Mouse (Mus musculus) midbrain, embryonic 15.5 days (tissue): ENCODE results near the gene Tedc1. TPM values are rescaled to one million over a fixed set of nuclear protein-coding genes. Genes with fewer than 3 reads are reported as not detected.
A peak's percentile ranks its signal among the peaks of the same experiment; 100 is the strongest.

ENCODE experiments used
- ATAC-seq: fragments of 200-750 bp; cut with Nextera tagmentation; replicated peaks from 2 replicates; pipeline ENCODE4 v1.8.0; 2017; ENCODE audit warnings: moderate TSS enrichment
- H3K27ac ChIP-seq: fragments of 300-500 bp; sonication (generic); 2 replicates; pipeline ENCODE4 v1.5.1; 2015; ENCODE audit warnings: mild to moderate bottlenecking, inconsistent platforms
- H3K27me3 ChIP-seq: fragments of 300-500 bp; sonication (generic); replicated peaks from 2 replicates; pipeline ENCODE4 v1.6.1; 2015; ENCODE audit warnings: inconsistent platforms
- H3K36me3 ChIP-seq: fragments of 300-500 bp; sonication (generic); replicated peaks from 2 replicates; pipeline ENCODE4 v1.6.1; 2015; ENCODE audit warnings: inconsistent platforms
- H3K4me1 ChIP-seq: fragments of 300-500 bp; sonication (generic); 2 replicates; pipeline ENCODE4 v1.6.1; 2015; ENCODE audit warnings: inconsistent platforms
- H3K4me2 ChIP-seq: fragments of 300-500 bp; sonication (generic); 2 replicates; pipeline ENCODE4 v1.6.1; 2015; ENCODE audit warnings: inconsistent platforms, mild to moderate bottlenecking, moderate library complexity
- H3K4me3 ChIP-seq: fragments of 300-500 bp; sonication (generic); 2 replicates; pipeline ENCODE4 v1.5.1; 2015; ENCODE audit warnings: mild to moderate bottlenecking, inconsistent platforms
- H3K9ac ChIP-seq: fragments of 300-500 bp; sonication (generic); 2 replicates; pipeline ENCODE4 v1.6.1; 2015; ENCODE audit warnings: mild to moderate bottlenecking, inconsistent platforms
- H3K9me3 ChIP-seq: fragments of 300-500 bp; sonication (generic); 2 replicates; pipeline ENCODE4 v1.6.1; 2016; ENCODE audit warnings: inconsistent platforms
- WGBS: fragments of 180-500 bp; shearing (Covaris S2); methylation state at CpG from one replicate; pipeline ENCODE4 v1.1.7; 2015; ENCODE audit warnings: mixed read lengths; 5-methylcytosine and 5-hydroxymethylcytosine counted together
- polyA plus RNA-seq: library from polyadenylated mRNA; unstranded; fragments of >200 nt; fragmentation: Nextera tagmentation; extraction: Ambion mirVana; gene quantifications from 2 replicates; pipeline ENCODE4 v1.2.1, GENCODE M21; 2015

Gene Tedc1
- polyA plus RNA-seq, 1 experiment from 2014 or later, result 16.3 TPM

- Histone ChIP-seq H3K4me3 (no peak overlapping the region), H3K36me3 (no peaks in the 10 kb centered on the region), H3K4me2 (no peak overlapping the region), H3K27me3 (0 out of 2 replicates have a peak, but pooled peaks cover 4% of the 10 kb centered on the region), H3K4me1 (peaks cover 19% of the 10 kb centered on the region), H3K9me3 (no peaks in the 10 kb centered on the region), H3K27ac (no peak overlapping the region), H3K9ac (no peak overlapping the region)
- no peak for ATAC-seq
- 95% methylated on average over 8 of the region's 8 CpGs for WGBS
Measured at GRCm38 (mm10) chr12:113157971-113158370, 1.8 kb downstream of the Tedc1 start.

- H3K27me3 ChIP-seq, result no peaks in the 10 kb centered on the region
- peak; percentile 78 for ATAC-seq
Measured at GRCm38 (mm10) chr12:113163561-113164006, 7.4 kb downstream of the Tedc1 start.

GRCm38 (mm10) chr12:113168031-113168536 is 11.9 kb downstream of the Tedc1 start:
- Histone ChIP-seq H3K4me1 (no peaks in the 10 kb centered on the region), H3K27me3 (no peaks in the 10 kb centered on the region), H3K27ac (no peak overlapping the region), H3K4me3 (no peak overlapping the region), H3K4me2 (no peak overlapping the region), H3K36me3 (no peaks in the 10 kb centered on the region), H3K9me3 (no peaks in the 10 kb centered on the region), H3K9ac (no peak overlapping the region)
- WGBS, result 81% methylated on average over 9 of the region's 9 CpGs
- no peak for ATAC-seq

More at GRCm38 (mm10) chr12:113163561-113164006, 7.4 kb downstream of the Tedc1 start:
- Histone ChIP-seq H3K4me1 (no peaks in the 10 kb centered on the region), H3K27ac (peak overlapping the region; percentile 75), H3K4me2 (no peak overlapping the region), H3K9ac (no peak overlapping the region), H3K36me3 (no peaks in the 10 kb centered on the region), H3K4me3 (no peak overlapping the region), H3K9me3 (no peaks in the 10 kb centered on the region)
- WGBS, result 68% methylated on average over 11 of the region's 11 CpGs

- WGBS, result 90% methylated on average over 18 of the region's 18 CpGs
- no peak for ATAC-seq
Measured at GRCm38 (mm10) chr12:113176960-113177725, 20.9 kb downstream of the Tedc1 start.

GRCm38 (mm10) chr12:113181020-113181419 is 24.8 kb downstream of the Tedc1 start:
- no peak overlapping the region for H3K9ac ChIP-seq
- no peak overlapping the region for H3K27ac ChIP-seq
- WGBS, result 72% methylated on average over 4 of the region's 4 CpGs
- no peak overlapping the region for H3K4me2 ChIP-seq
- ATAC-seq, result no peak
- H3K4me1 ChIP-seq, result peaks cover 8% of the 10 kb centered on the region
- no peaks in the 10 kb centered on the region for H3K36me3 ChIP-seq
- H3K4me3 ChIP-seq, result no peak overlapping the region
- no peaks in the 10 kb centered on the region for H3K9me3 ChIP-seq
- H3K27me3 ChIP-seq, result no peaks in the 10 kb centered on the region

More at GRCm38 (mm10) chr12:113176960-113177725, 20.9 kb downstream of the Tedc1 start:
- Histone ChIP-seq H3K4me2 (no peak overlapping the region), H3K36me3 (no peaks in the 10 kb centered on the region), H3K4me1 (no peaks in the 10 kb centered on the region), H3K9ac (no peak overlapping the region), H3K9me3 (no peaks in the 10 kb centered on the region), H3K27ac (no peak overlapping the region), H3K4me3 (no peak overlapping the region), H3K27me3 (no peaks in the 10 kb centered on the region)

GRCm38 (mm10) chr12:113184945-113185344 is 28.7 kb downstream of the Tedc1 start:
- H3K27me3 ChIP-seq, result no peaks in the 10 kb centered on the region
- no peak for ATAC-seq
- H3K27ac ChIP-seq, result peak overlapping the region; percentile 68; the same call in 1 of the 2 replicates
- H3K4me3 ChIP-seq, result no peak overlapping the region
- peak overlapping the region; percentile 79 for H3K4me2 ChIP-seq
- peaks cover 16% of the 10 kb centered on the region for H3K36me3 ChIP-seq
- no peak overlapping the region for H3K9ac ChIP-seq
- H3K4me1 ChIP-seq, result peaks cover 31% of the 10 kb centered on the region
- no peaks in the 10 kb centered on the region for H3K9me3 ChIP-seq
- 63% methylated on average over 5 of the region's 5 CpGs for WGBS

GRCm38 (mm10) chr12:113185442-113186291 is 29.4 kb downstream of the Tedc1 start, which contains the start of gene Tmem121:
Gene Tmem121, plus strand, starts transcription at chr12:113185930.
- peak within 1 kb of the TSS; percentile 68 for H3K27ac ChIP-seq
- peaks cover 31% of the 10 kb centered on the region for H3K4me1 ChIP-seq
- H3K9me3 ChIP-seq, result no peaks in the 10 kb centered on the region
- no peaks in the 10 kb centered on the region for H3K27me3 ChIP-seq
- peak; percentile 27 for ATAC-seq
- H3K9ac ChIP-seq, result peak within 1 kb of the TSS; percentile 87
- peak within 1 kb of the TSS; percentile 79 for H3K4me2 ChIP-seq
- peak within 1 kb of the TSS; percentile 78 for H3K4me3 ChIP-seq
- WGBS, result under 1% methylated on average over 63 of the region's 63 CpGs
- peaks cover 20% of the 10 kb centered on the region for H3K36me3 ChIP-seq

GRCm38 (mm10) chr12:113186326-113187010 is 30.2 kb downstream of the Tedc1 start:
- no peaks in the 10 kb centered on the region for H3K27me3 ChIP-seq
- H3K4me3 ChIP-seq, result peak overlapping the region; percentile 78
- H3K36me3 ChIP-seq, result peaks cover 26% of the 10 kb centered on the region
- H3K9me3 ChIP-seq, result no peaks in the 10 kb centered on the region
- peak overlapping the region; percentile 68 for H3K27ac ChIP-seq
- WGBS, result 36% methylated on average over 12 of the region's 12 CpGs
- H3K4me1 ChIP-seq, result peaks cover 31% of the 10 kb centered on the region
- peak overlapping the region; percentile 87 for H3K9ac ChIP-seq
- peak overlapping the region; percentile 79 for H3K4me2 ChIP-seq
- peak; percentile 15 for ATAC-seq

GRCm38 (mm10) chr12:113187011-113187375 is 30.8 kb downstream of the Tedc1 start:
- no peak for ATAC-seq
- H3K4me3 ChIP-seq, result peak overlapping the region; percentile 78
- H3K4me1 ChIP-seq, result peaks cover 31% of the 10 kb centered on the region
- peak overlapping the region; percentile 87; the same call in 1 of the 2 replicates for H3K9ac ChIP-seq
- no peak overlapping the region for H3K27ac ChIP-seq
- H3K36me3 ChIP-seq, result peaks cover 26% of the 10 kb centered on the region
- no peaks in the 10 kb centered on the region for H3K27me3 ChIP-seq
- peak overlapping the region; percentile 79 for H3K4me2 ChIP-seq
- no peaks in the 10 kb centered on the region for H3K9me3 ChIP-seq
- WGBS, result 50% methylated on average over 4 of the region's 4 CpGs

- ATAC-seq, result peak; percentile 48
Measured at GRCm38 (mm10) chr12:113187584-113188295, 31.5 kb downstream of the Tedc1 start.

More at GRCm38 (mm10) chr12:113187584-113188295, 31.5 kb downstream of the Tedc1 start:
- Histone ChIP-seq H3K9ac (peak overlapping the region; percentile 45), H3K4me2 (peak overlapping the region; percentile 79), H3K4me1 (peaks cover 31% of the 10 kb centered on the region), H3K9me3 (no peaks in the 10 kb centered on the region), H3K36me3 (peaks cover 26% of the 10 kb centered on the region), H3K4me3 (peak overlapping the region; percentile 78), H3K27ac (no peak overlapping the region), H3K27me3 (no peaks in the 10 kb centered on the region)
- WGBS, result 3% methylated on average over 56 of the region's 56 CpGs
